Mouse (Mus musculus): ENCODE data around the gene Bmpr1b.

DNA sequence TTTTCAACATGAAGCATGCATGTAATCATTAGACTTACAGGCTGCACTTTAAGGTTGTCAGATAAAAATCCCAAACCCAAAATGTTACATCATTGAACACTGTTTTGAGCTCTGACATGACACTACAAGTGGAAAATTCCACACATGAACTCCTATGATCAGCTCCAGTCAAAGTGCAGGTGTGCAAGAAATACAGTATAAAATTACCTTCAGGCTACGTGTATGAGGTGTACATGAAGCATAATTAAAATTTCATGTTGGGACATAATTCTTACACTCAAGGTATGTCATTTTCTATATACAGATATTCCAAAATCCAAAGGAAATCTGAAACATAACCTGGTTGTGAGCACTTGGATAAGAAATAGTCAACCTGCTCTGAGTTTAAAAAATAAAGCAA, 220.7 kb downstream of the Bmpr1b start:
- TF ChIP-seq POLR2A (IDR thresholded peaks at IDR 0.05; ENCODE audit: insufficient read depth, low read length) (no peak), CTCF (IDR thresholded peaks at IDR 0.05; ENCODE audit: low read depth, low read length) (no peak)

All from ES-Bruce4 (cell line).